Mouse (Mus musculus) neural tube, embryonic 12.5 days (tissue): ENCODE results near the gene Olfr222. TPM values are rescaled to one million over a fixed set of nuclear protein-coding genes. Genes with fewer than 3 reads are reported as not detected.

Experiments used
- ATAC-seq: fragments of 200-750 bp; cut with Nextera tagmentation; 2 replicates; pipeline ENCODE4 v1.8.0; 2017; ENCODE audit warnings: low read depth, mild to moderate bottlenecking, moderate TSS enrichment, moderate library complexity; ENCODE audit not compliant: low FRiP score
- H3K27ac ChIP-seq: fragments of 300-500 bp; sonication (generic); 2 replicates; pipeline ENCODE4 v1.5.1; 2016
- H3K27me3 ChIP-seq: fragments of 300-500 bp; sonication (generic); replicated peaks from 2 replicates; pipeline ENCODE4 v1.6.1; 2016; ENCODE audit warnings: mild to moderate bottlenecking
- H3K36me3 ChIP-seq: fragments of 300-500 bp; sonication (generic); 2 replicates; pipeline ENCODE4 v1.6.1; 2016; ENCODE audit warnings: mild to moderate bottlenecking
- H3K4me1 ChIP-seq: fragments of 300-500 bp; sonication (generic); 2 replicates; pipeline ENCODE4 v1.6.1; 2016
- H3K4me2 ChIP-seq: fragments of 300-500 bp; sonication (generic); replicated peaks from 2 replicates; pipeline ENCODE4 v1.6.1; 2016; ENCODE audit warnings: mild to moderate bottlenecking
- H3K4me3 ChIP-seq: fragments of 300-500 bp; sonication (generic); 2 replicates; pipeline ENCODE4 v1.5.1; 2016
- H3K9ac ChIP-seq: fragments of 300-500 bp; sonication (generic); 2 replicates; pipeline ENCODE4 v1.6.1; 2016; ENCODE audit warnings: mild to moderate bottlenecking
- H3K9me3 ChIP-seq: fragments of 300-500 bp; sonication (generic); 2 replicates; pipeline ENCODE4 v1.6.1; 2016; ENCODE audit warnings: mild to moderate bottlenecking
- WGBS: fragments of 180-500 bp; shearing (Covaris S2); methylation state at CpG from one replicate; pipeline ENCODE4 v1.1.7; 2016; 5-methylcytosine and 5-hydroxymethylcytosine counted together
- polyA plus RNA-seq: library from polyadenylated mRNA; unstranded; fragments of >200 nt; fragmentation: Nextera tagmentation; extraction: Ambion mirVana; gene quantifications from 2 replicates; pipeline ENCODE4 v1.2.1, GENCODE M21; 2016

The Olfr222 gene
- polyA plus RNA-seq, 1 experiment from 2014 or later: not detected

DNA sequence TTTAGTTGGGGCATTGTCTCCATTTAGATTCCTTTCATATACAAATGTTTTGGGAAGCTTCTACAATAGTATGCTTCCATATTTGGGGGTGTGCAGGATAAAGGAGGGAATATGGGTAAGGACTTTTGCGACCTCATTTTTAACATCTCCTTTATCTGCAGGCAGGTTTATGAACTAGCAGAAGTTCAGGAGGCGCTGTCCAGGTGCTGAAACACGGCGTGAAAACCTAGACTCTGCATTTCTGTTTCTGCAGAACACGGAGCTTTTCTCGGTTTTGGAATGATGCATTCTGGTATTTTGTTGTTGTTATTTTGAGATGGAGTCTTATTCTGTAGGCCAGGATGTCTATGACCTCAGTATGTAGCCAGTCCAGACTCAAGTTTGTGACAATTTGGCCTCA lies 8.5 kb upstream of the Olfr222 start:
- H3K4me3 ChIP-seq: no peak overlapping the region
- no peaks in the 10 kb centered on the region for H3K9me3 ChIP-seq
- no peaks in the 10 kb centered on the region for H3K36me3 ChIP-seq
- 33% methylated on average over 6 of the region's 6 CpGs for WGBS
- no peak overlapping the region for H3K9ac ChIP-seq
- ATAC-seq: no peak
- H3K27me3 ChIP-seq: no peaks in the 10 kb centered on the region
- H3K4me1 ChIP-seq: no peaks in the 10 kb centered on the region
- H3K27ac ChIP-seq: no peak overlapping the region
- H3K4me2 ChIP-seq: no peak overlapping the region

DNA sequence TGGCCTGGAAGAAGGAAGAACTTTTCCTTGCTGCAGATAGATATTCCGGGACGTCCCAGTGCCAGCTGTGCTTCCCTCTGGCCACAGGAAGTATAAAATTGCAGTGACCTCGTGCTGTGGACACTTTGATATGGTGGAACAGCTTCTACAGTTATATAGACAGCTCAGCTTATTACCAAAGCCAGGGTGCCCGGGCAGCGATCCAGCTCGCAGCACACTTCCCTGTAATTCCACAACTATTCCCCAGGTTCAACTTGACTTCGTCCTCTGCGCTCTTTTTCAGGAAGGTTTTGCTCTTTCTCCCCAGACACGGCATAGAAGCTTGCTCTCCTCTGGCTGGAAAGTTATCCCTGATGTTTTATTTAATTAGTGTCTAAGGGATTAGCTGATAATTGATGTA lies 309 bp downstream of the Olfr222 start:
- WGBS: 70% methylated on average over 9 of the region's 9 CpGs
- ATAC-seq: no peak
- no peak overlapping the region for H3K9ac ChIP-seq
- H3K4me3 ChIP-seq: no peak overlapping the region
- no peaks in the 10 kb centered on the region for H3K27me3 ChIP-seq
- no peaks in the 10 kb centered on the region for H3K9me3 ChIP-seq
- no peaks in the 10 kb centered on the region for H3K4me1 ChIP-seq
- H3K36me3 ChIP-seq: no peaks in the 10 kb centered on the region
- H3K27ac ChIP-seq: no peak overlapping the region
- no peak overlapping the region for H3K4me2 ChIP-seq

DNA sequence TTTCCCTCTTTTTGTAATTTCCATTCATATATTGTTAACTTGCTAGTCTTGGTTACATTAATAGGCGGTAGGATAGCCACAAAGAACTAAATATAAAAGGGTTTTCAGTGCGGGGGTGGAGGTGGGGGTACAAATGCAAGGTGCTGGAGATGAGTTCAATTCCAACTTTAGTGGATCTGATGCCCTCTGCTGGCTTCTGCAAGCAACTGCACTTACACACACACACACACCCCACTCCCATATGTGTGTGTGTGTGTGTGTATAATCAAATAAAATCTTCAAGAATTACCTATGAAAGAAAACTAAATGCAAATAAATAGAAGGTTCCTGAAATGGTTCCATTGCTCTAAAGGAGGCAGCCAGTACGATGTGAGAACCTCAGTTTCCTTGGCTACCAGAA lies 6.7 kb downstream of the Olfr222 start:
- H3K9me3 ChIP-seq: no peaks in the 10 kb centered on the region
- H3K36me3 ChIP-seq: no peaks in the 10 kb centered on the region
- no peak overlapping the region for H3K4me3 ChIP-seq
- H3K4me1 ChIP-seq: no peaks in the 10 kb centered on the region
- no peak for ATAC-seq
- H3K27ac ChIP-seq: no peak overlapping the region
- no peak overlapping the region for H3K9ac ChIP-seq
- H3K4me2 ChIP-seq: no peak overlapping the region
- no peaks in the 10 kb centered on the region for H3K27me3 ChIP-seq
- 69% methylated on average over 3 of the region's 3 CpGs for WGBS

DNA sequence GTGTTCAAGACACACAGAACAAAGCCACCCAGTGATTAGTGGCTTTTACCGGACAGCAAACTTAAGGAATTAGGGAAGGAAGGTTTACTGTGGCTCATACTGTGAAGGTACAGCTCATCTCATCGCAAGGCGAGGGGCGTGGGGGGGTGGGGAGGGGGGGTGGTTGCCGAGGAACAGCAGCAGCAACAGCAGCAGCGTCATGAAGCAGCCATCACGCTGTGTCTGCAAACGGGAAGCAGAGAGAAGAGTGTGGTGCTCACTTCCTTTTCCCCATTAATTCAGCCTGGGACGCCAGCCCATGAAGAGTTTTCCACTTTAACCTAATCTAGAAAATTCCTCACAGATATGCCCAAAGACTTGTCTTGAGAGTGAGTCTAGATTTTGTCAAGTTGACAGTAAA lies 13.2 kb downstream of the Olfr222 start:
- Histone ChIP-seq H3K4me1 (no peaks in the 10 kb centered on the region), H3K4me2 (no peak overlapping the region), H3K27ac (no peak overlapping the region), H3K36me3 (no peaks in the 10 kb centered on the region), H3K9me3 (no peaks in the 10 kb centered on the region), H3K9ac (no peak overlapping the region), H3K4me3 (no peak overlapping the region), H3K27me3 (no peaks in the 10 kb centered on the region)
- ATAC-seq: no peak
- 69% methylated on average over 9 of the region's 9 CpGs for WGBS

DNA sequence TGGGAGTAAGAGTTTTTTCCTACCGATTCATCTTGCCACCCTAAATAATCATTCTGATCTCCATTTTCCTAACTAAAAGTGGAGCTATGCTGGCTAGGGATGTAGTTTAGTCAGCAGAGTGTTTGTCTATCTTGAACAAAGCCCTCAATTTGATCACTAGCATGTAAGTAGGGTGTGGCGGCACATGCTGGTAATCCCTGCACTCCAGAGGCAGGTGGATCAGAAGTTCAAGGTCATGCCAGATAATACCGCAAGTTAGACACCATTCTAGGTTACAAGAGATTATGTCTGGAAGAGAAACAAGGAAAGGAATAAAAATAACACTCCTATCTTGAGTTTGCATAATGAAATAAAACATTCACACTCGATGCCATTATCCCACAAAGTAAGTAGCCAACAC lies 13.7 kb downstream of the Olfr222 start:
- no peak for ATAC-seq
- H3K4me3 ChIP-seq: no peak overlapping the region
- H3K27ac ChIP-seq: no peak overlapping the region
- no peaks in the 10 kb centered on the region for H3K4me1 ChIP-seq
- 94% methylated on average over 4 of the region's 4 CpGs for WGBS
- H3K4me2 ChIP-seq: no peak overlapping the region
- no peaks in the 10 kb centered on the region for H3K27me3 ChIP-seq
- H3K9ac ChIP-seq: no peak overlapping the region
- H3K9me3 ChIP-seq: no peaks in the 10 kb centered on the region
- no peaks in the 10 kb centered on the region for H3K36me3 ChIP-seq

DNA sequence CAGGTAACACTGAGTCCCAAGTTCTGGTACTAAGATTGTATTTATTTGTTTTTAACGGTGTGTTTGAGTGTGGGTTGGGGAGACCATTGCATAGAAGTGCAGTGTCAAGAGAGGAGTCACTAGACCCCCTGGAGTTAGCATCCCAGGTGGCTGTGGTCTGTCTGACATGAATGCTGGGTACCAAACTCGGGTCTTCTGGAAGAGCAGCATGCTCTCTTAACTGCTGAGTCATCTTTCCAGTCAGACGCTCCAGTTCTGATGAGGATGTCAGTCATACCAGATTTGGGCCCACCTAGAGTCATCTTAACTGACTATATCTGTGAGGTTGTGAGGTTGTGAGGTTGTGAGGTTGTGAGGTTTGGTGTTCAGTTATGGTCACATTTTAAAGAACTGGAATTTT lies 15.1 kb downstream of the Olfr222 start:
- Histone ChIP-seq H3K4me3 (no peak overlapping the region), H3K27ac (no peak overlapping the region), H3K9me3 (no peaks in the 10 kb centered on the region), H3K4me2 (no peak overlapping the region), H3K4me1 (no peaks in the 10 kb centered on the region), H3K27me3 (no peaks in the 10 kb centered on the region), H3K36me3 (no peaks in the 10 kb centered on the region), H3K9ac (no peak overlapping the region)
- WGBS: 72% methylated on average over 3 of the region's 3 CpGs
- no peak for ATAC-seq

DNA sequence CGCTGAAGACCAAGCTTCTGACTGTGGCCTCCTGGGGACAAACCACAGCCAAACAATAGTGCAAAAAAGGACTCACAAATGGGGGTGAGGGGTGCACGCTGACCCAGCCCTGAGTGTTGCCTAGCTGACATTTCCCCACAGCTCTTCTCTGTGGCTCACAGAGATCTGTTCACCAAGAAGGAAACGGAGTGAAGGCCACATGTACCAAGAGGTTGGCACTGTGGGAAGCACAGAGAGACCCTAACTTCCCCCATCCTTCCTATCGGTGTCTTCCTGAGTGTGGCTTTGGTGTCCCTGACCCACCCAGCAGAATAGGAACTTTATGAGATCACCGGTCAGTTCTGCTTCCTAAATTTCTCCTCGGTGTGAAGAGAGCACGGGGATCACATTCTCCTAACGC lies 21.5 kb downstream of the Olfr222 start:
- Histone ChIP-seq H3K4me2 (no peak overlapping the region), H3K27ac (no peak overlapping the region), H3K9me3 (no peaks in the 10 kb centered on the region), H3K9ac (no peak overlapping the region), H3K4me1 (no peaks in the 10 kb centered on the region), H3K36me3 (no peaks in the 10 kb centered on the region), H3K4me3 (no peak overlapping the region), H3K27me3 (no peaks in the 10 kb centered on the region)
- 81% methylated on average over 8 of the region's 8 CpGs for WGBS
- no peak for ATAC-seq

DNA sequence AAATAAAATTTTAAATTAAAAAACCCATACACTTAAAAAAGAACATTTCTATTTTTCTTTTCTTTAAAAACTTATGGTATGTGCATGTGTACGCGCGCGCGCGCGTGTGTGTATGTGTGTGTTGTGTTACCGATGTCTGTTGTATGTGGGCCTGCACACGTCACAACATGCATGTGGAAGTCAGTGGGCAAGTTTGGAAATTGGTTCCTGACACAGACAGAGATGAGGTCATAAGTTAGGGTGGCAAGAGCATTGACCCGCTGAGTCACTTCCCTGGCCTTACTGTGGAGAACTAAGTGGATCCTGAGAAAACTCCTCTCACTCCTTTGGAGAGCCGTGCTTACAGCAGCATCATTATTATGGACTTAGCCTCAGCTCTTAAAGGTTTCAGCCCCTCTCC lies 21.9 kb downstream of the Olfr222 start:
- ATAC-seq: no peak
- Histone ChIP-seq H3K9me3 (no peaks in the 10 kb centered on the region), H3K36me3 (no peaks in the 10 kb centered on the region), H3K9ac (no peak overlapping the region), H3K4me3 (no peak overlapping the region), H3K4me1 (no peaks in the 10 kb centered on the region), H3K4me2 (no peak overlapping the region), H3K27ac (no peak overlapping the region), H3K27me3 (no peaks in the 10 kb centered on the region)
- 95% methylated on average over 11 of the region's 11 CpGs for WGBS

DNA sequence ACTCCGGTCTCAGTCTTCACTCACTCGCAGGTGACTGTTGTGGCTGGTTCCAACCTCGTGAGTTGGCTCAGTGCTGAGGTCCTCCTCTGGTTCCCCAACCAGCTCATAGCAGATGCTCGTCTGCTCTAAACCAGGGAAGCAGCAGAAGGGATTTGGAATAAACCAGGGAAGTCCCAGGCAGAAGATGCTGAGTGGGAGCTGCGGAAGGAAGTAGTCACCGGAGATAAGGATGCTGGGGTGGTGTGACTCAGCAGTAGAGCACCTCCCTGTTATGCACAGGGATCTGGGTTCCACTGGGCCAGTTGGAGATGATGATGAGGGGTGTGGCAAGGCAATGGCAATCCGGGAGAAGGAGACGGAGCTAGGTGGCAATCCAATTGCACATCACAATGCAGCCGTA lies 32.0 kb downstream of the Olfr222 start:
- Histone ChIP-seq H3K4me2 (no peak overlapping the region), H3K4me3 (no peak overlapping the region), H3K9me3 (no peaks in the 10 kb centered on the region), H3K27ac (no peak overlapping the region), H3K27me3 (no peaks in the 10 kb centered on the region), H3K4me1 (no peaks in the 10 kb centered on the region), H3K36me3 (no peaks in the 10 kb centered on the region), H3K9ac (no peak overlapping the region)
- no peak for ATAC-seq
- 86% methylated on average over 9 of the region's 9 CpGs for WGBS

DNA sequence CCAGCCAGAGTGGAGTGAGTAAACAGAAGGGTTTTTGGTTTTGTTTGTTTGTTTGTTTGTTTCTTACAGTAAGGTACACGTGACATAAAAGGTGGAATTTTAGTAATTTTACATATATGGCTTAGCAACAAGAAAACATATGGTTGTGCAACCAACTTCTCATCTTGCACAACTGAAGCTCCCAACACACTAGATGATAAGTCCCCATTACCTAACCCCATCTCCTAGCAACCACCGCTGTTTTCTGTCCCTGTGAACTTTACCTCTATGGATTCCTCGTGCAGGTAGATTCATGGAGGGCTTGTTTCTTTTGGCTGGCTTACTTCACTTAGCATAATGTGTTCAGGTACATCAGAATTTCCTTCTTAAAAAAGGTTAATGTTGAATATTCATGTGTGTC lies 32.7 kb downstream of the Olfr222 start:
- Histone ChIP-seq H3K4me2 (no peak overlapping the region), H3K4me3 (no peak overlapping the region), H3K4me1 (no peaks in the 10 kb centered on the region), H3K27me3 (no peaks in the 10 kb centered on the region), H3K9me3 (no peaks in the 10 kb centered on the region), H3K27ac (no peak overlapping the region), H3K36me3 (no peaks in the 10 kb centered on the region), H3K9ac (no peak overlapping the region)
- WGBS: 93% methylated on average over 3 of the region's 3 CpGs
- ATAC-seq: no peak

DNA sequence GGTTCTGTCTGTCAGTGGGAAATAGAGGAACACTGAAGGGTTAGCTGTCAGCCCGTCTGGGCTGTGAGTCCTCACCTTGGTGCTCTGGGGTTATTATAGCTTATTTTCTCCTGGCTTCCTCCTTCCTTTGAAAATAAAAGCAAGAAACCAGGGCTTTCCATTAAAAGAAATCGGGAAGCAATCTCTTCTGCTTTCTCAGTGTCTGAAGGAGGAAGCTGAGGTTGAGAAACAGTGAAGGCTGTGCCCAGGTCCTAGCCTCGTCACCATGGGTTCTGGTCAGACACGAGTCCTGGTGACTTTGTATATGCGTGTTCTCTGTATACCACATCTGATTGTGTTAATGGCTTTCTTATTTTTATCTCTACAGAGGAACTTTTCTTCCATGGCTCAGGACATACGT lies 33.6 kb downstream of the Olfr222 start:
- no peaks in the 10 kb centered on the region for H3K27me3 ChIP-seq
- H3K4me2 ChIP-seq: no peak overlapping the region
- H3K4me3 ChIP-seq: no peak overlapping the region
- 88% methylated on average over 6 of the region's 6 CpGs for WGBS
- no peaks in the 10 kb centered on the region for H3K36me3 ChIP-seq
- H3K27ac ChIP-seq: no peak overlapping the region
- H3K4me1 ChIP-seq: no peaks in the 10 kb centered on the region
- no peaks in the 10 kb centered on the region for H3K9me3 ChIP-seq
- ATAC-seq: no peak
- no peak overlapping the region for H3K9ac ChIP-seq

DNA sequence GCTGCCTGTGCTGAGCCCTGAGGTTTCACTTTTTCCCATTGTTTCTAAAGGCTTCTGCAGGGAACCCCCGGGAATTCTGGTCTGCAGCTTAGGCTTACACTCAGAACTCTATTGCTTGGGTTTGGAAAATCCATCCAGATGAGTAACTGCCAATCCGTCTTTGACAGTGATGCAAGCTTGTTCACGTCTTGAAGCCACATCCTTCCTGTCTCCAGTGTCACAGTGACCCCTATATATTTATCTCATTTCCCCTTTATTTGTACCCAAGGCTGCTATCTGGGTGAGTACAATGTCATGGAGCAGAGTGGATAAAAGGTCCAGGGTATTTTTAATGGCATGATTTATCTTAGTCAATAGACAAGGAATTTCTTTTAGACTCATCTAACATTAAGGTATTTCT lies 34.7 kb downstream of the Olfr222 start, which contains the start of gene Nlrp3:
TSS of gene Nlrp3 (plus strand) at position 245 of the 400 bp plus-strand sequence.
- no peak within 1 kb of the TSS for H3K27ac ChIP-seq
- no peak for ATAC-seq
- H3K9ac ChIP-seq: no peak within 1 kb of the TSS
- H3K36me3 ChIP-seq: no peaks in the 10 kb centered on the region
- WGBS: 62% methylated on average over 3 of the region's 3 CpGs
- H3K4me3 ChIP-seq: no peak within 1 kb of the TSS
- H3K4me2 ChIP-seq: no peak within 1 kb of the TSS
- H3K27me3 ChIP-seq: no peaks in the 10 kb centered on the region
- H3K9me3 ChIP-seq: no peaks in the 10 kb centered on the region
- no peaks in the 10 kb centered on the region for H3K4me1 ChIP-seq

DNA sequence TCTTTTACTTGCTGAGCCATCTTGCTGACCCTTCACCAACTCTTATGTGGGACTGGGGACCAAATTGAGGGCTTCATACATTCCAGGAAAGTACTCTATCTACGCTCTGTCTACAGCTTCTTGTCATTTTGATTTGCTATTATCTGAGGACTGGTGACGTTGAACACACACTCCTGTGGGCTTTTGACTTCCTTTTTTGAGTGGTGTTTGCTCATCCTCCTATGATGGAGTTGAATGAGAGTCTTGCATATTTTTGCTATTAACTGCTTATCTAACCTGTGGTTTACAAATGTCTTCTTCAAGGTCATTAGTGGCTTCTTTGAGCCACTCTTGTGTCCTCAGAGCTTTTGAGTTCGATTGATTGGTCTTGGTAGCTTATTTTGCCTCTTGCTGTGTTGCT lies 35.9 kb downstream of the Olfr222 start:
- no peak overlapping the region for H3K4me2 ChIP-seq
- ATAC-seq: no peak
- H3K9ac ChIP-seq: no peak overlapping the region
- H3K4me3 ChIP-seq: no peak overlapping the region
- H3K9me3 ChIP-seq: no peaks in the 10 kb centered on the region
- H3K4me1 ChIP-seq: no peaks in the 10 kb centered on the region
- H3K27me3 ChIP-seq: no peaks in the 10 kb centered on the region
- 87% methylated on average over 3 of the region's 3 CpGs for WGBS
- no peaks in the 10 kb centered on the region for H3K36me3 ChIP-seq
- H3K27ac ChIP-seq: no peak overlapping the region

DNA sequence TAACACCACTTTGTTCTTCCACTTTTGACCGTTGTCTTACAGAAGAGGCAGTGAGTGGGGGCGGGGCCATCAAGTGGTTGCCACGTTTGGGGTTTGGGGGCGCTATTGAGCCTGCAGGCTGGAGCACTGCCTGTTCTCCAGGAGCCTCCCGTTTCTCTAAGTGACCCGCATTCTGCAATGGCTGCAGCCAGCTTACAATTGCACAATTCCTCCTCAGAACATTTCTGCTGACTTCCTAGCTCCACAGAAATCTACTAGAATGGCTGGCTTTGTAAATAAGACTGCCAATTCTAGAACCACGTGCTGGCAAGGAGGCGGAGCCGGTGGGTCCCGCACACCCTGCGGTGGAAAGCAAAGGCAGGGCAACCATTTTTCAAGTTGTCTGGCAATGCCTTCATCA lies 37.6 kb downstream of the Olfr222 start:
- no peak for ATAC-seq
- Histone ChIP-seq H3K4me3 (no peak overlapping the region), H3K9me3 (no peaks in the 10 kb centered on the region), H3K9ac (no peak overlapping the region), H3K27ac (no peak overlapping the region), H3K27me3 (no peaks in the 10 kb centered on the region), H3K4me1 (no peaks in the 10 kb centered on the region), H3K36me3 (no peaks in the 10 kb centered on the region), H3K4me2 (no peak overlapping the region)
- WGBS: 44% methylated on average over 11 of the region's 11 CpGs
